Mouse (Mus musculus) gastrocnemius, postnatal 25 days (tissue): ENCODE measurements around the gene Gm20388. TPM values are rescaled to one million over a fixed set of nuclear protein-coding genes. Genes with fewer than 3 reads are reported as not detected.

Source experiments
- DNase-seq: peaks from one replicate; pipeline ENCODE4 v3.0.0; 2022
- total RNA-seq, 2 experiments: library from RNA; stranded (reverse); gene quantifications; 1 replicate in 1 of 2; 2 replicates in 1 of 2; pipeline ENCODE4 v1.2.3; 2021

The Gm20388 gene
- total RNA-seq, 2 experiments from 2014 or later, result 6.7 TPM; not detected in 1

DNA sequence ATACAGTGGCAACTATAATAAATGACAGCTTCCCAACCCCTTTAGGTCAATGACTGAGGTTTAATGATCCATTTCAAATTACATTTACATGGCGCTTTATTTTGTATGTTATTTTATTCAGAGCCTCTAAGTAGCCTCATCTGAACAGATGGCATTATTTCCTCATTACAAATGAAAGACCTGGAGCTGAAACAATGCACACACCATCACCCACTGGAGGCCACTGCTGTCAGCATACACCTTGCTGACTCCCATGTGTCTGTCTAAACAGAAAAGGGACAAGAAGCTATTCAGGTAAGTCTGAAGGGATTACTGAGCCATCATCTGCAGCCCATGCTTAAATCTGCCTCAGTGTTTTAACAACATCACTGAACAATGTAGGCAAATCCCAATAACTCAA, 3024.5 kb downstream of the Gm20388 start:
- DNase-seq, result no peak

DNA sequence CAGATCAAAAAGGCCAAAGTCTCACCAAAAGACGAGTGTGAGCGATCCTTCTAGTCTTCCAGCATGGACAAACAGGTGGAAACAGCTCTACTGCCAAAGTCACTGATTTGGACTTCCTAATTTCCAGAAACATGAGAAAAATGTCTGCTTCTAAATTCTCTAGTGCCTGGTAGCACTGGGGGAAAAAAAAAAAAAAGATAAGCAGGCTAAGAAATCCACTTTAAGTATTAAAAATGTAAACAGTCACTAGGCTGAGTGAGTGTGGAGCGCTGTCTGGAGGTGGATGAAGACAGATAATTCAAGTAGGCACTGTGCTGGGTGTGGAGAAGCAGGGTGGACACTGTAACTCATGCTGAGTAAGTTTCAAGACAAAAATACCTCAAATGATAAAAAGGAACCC, 3025.3 kb downstream of the Gm20388 start:
- DNase-seq, result no peak

DNA sequence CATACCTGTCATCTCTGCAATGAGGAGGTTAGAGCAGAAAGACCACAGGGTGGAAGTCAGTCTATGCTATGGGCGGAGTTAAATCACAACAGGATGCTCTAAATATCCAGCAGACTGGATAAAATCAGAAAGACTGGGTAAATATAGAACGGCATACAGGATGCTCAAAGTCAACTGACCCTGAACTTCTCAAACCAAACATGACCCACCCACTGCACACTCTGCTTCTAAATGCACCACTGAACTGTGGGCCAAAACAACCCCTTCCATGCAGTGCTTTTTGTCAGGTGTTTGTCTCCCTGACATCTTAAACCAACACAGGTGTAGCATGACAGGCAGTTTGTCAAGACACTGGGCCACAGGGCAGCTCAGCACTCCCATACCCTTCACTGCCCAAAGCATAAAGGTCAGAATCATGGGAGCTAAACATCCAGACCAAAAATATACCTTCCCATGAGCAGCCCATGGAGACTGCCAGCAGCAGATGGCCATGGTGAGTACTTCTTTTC, 3027.0 kb downstream of the Gm20388 start:
- no peak for DNase-seq

DNA sequence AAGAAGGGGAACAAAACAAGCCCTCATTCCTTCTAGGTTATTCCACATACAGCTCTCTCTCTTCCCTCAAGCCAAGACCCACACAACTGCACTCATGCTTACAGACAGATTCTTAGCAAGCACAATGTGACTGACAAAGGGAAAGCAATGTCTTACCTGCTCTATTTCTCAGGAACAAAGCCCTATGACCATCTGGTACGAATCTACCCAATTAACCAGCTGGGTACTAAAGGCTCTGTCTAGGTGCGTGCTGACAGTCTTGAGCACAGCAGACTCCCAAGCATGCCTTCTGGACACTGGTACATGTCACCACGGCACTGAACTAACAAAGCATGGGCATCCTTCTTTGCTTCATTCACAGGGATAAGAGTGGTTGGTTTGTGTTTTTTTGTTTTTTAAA, 3027.5 kb downstream of the Gm20388 start:
- DNase-seq, result no peak

DNA sequence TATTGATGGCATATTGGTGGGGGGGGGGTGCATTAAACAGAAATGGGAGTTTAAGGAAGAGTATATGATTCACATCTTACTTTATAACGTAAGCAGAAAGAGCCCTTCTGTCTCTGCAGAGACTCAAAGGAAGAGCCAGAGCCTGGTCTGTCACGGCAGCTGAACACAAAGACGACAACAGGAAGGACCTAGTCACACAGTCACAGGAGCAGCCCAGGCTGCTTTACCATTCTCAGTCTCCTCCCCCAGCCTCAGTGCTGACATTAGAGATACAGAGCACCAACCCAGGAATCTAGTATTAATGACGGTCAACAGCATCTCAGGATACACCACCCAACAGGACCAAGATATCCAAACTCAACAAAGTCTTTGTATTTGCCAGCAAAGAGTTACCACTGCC, 3027.9 kb downstream of the Gm20388 start:
- no peak for DNase-seq

DNA sequence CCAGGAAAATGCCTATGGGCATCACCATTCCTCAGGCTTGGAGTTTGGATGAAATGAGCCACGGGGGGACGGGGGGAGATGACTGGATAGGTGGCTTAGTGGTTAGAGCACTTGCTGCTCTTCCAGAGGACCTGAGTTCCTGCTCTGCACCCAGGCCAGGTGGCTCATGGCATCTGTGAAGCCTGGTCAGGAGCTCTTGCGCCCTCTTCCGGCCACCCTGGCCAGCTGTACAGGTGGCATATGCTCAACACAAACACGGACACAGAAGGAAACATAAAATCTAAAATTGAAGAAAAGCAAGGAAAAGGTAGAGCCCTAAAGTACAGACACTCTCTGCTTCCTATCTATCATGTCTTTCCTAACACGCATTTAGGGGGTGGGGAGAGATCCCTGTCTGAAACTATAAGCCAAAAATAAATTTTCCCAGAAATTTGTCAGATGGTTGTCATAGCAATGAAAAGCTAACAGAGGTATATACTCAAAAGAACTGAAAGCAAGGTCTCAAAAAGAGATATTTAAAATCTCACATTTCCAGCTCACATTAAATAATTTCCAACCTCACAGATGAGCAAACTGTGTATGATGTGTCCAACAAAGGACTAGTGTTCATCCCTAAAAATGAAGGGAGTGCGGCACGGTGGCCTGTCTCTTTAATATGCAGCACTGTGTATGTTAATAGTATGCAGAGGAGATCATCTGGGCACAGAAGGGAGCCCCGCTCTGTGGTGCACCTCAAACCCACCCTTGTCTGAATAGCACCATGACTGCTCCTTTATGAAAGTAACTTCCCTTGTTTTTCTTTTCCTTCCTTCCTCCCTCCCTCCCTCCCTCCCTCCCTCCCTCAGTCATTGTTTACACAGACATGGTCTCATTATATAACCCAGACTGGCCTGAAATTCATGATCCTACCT, 3032.4 kb downstream of the Gm20388 start:
- no peak for DNase-seq

DNA sequence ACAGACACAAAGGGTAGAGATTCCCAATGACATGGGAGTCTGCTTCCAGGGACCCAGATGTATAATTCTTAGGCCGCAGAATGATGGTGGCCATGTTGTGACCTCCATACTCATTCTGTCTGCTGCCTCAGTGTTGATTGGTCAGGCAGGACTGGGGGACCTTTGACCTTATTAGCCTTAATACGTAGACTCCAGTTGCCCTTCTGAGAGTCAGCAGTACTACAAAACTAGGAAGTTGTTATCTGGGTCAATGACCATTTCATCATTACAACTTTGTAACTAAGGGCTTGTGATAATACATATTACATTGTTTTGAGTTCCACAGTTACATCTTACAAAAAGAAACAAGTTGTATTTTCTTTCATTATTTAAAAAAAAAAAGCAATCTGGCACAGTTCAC, 3035.1 kb downstream of the Gm20388 start:
- DNase-seq, result no peak

DNA sequence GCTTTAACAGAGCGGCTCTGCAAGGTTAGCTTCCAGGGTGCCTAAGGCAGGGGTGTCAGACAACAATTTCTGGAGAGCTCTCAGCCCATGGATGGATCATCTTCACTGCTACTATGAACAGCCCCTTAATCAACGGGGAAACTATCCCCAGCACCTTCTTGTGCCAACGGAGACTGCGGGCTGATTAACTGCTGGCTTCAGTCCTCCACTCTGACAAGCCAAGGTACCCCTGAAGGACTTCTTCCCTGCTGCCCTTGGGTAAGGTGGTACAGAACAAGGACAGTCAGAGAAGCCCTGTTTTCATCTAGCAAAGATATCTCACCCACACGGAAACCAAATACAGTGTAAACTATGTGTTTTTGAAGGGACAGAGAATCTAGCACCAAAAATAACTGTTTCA, 3039.1 kb downstream of the Gm20388 start:
- no peak for DNase-seq

DNA sequence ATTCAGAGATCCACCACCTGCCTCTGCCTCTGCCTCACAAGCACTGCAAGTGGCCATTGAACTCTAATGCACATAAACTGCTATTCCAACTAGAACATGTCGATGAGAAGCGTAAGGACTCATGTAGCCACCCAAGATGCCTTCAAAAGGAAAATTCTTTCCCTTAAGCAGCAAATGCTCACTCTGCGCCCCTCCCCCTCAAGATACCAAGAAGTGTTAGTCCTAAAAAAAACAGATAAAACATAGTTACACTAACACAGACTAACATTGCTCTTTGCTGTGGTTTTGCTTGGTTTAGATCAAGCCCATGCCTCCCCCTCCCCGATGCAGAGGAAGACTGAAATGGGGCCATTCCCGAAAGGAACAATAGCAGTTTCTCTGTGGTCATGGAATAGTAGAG, 3040.8 kb downstream of the Gm20388 start:
- DNase-seq, result no peak

DNA sequence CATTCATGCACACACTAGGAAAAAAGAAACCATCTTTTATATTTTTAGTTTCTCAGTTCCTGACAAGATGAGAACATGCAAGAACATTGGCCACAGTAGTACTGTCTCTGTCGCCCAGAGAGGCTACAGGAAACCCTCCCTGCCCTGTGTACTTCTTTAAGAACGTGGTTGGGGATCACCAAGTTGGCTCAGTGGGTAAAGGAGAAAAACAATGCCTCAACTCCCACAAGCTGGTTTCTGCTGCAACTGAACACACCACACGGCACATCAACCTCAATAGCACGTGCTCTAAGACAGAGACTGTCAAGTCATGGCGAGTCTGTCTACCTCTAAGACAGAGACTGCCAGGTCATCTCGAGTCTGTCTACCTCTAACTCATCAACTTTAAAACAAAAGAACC, 3042.4 kb downstream of the Gm20388 start:
- DNase-seq, result no peak

DNA sequence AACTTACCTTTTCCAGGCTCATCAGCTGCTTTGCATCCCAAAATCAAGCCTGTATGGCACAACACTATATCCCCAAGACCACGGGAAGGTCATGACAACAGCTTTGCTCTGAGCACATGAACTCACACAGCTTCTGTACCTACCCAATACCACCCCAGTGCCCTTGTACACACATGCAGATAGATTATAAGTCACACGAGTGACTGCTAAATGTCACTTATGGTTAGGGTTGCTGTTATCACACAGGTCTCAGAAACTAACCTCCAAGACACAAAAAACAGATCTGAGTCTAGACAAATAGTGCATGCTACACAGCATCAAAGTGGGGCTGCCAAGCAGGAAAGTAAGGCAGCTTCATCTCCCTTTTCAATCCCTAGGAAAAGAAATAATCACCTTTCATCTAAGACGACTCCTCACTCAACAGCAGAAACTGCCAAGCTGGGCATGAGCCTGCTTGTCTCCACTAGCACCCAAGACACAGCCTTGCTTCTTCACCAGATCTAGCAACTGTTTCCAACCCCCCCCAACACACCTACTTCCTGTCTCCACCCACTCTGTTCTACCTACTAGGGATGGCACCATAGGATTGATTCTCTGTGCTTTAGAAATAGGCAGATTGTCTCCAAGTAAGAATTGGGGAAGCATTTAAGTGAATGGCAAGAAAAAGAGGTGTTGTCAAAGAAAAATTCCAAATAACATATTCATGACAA, 3043.6 kb downstream of the Gm20388 start:
- no peak for DNase-seq

DNA sequence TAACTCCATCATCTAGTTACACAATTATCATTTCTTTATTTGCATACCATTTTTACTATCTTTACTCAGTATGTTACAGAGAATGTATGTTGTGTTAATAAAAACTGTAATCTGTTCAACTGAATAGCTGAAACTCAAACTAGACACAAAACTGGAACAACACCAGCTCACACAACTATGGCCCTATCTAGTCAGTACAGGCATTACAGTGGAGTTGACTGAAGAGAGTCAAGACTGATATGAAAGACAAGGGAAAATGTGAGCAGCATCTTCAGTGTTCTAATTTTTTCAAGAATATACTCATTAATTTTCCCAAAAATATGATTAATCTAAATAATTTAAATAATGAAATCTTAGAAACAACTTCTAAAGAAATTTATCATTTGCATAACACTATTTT, 3044.6 kb downstream of the Gm20388 start:
- DNase-seq, result no peak

DNA sequence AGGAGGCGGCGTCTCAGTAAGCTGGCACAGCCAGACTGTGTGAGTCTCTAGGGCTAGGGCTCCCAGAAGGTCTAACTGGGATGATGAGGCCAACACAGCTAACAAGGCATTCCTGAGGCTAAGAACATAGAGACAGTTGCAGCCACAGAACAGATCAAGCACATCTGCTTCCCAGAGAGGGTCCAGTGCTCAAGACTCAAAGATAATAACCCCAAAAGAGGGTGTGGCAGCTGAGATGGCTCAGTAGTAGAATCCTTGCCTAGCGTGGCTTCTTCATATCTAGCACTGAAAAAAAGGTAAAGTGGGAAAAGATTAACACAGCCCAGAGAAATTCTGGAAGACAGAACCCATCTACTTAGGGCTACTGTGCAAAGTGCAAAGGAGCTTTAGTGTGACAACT, 3045.4 kb downstream of the Gm20388 start:
- no peak for DNase-seq

DNA sequence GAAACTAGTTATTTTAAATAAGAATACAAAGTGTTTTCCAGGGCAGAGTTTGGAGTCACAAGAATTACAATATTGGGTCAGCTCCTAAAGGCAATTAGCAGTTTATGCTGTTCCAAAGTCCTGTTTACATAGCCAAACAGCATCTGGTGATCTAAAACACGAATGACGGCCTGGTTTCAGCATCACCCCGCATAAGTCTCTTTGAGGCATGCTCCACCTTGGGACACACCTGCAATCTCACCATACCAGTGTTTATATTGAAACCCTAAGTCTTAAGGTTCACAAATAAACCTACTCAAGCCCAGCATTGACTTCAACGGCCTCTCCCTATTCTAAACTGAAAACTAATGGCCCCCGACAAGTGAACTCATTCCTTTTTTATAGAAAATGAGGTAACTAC, 3049.7 kb downstream of the Gm20388 start:
- DNase-seq, result no peak

DNA sequence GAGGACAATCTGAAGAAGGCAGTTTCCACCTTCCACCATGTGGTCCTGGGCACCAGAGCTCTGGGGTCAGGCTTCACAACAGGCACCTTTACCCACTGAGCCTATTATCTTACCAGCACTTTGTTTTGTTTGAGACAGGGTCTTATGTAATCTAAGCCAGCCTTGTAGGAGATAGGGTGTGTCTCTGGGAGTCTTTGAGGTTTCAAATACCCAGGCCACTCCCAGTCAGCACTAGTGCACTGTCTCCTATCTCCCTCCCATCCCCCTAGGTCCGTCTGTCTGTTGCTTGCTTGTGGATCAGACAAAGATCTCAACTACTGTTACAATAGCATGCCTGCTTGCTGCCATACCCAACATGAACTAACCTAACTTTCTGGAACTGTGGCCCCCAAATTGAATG, 3050.3 kb downstream of the Gm20388 start:
- no peak for DNase-seq

DNA sequence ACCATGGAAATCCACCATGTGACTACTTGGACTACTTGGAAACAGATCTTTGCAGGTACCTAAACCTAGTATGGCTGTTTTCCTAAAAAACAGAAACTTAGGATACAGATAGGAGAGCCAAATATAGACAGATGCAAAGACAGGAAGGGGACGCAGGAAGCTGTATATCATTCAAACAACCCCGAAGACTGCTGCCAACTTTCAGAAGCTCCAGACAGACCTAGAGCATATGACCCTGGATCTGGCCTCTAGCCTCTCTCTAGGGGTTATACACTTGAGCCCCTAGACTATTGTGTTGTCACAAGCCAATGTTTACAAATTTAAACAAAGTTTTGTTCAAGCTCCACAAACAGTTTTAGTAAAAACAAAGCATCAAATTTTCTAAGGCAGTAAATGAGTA, 3050.8 kb downstream of the Gm20388 start:
- no peak for DNase-seq

DNA sequence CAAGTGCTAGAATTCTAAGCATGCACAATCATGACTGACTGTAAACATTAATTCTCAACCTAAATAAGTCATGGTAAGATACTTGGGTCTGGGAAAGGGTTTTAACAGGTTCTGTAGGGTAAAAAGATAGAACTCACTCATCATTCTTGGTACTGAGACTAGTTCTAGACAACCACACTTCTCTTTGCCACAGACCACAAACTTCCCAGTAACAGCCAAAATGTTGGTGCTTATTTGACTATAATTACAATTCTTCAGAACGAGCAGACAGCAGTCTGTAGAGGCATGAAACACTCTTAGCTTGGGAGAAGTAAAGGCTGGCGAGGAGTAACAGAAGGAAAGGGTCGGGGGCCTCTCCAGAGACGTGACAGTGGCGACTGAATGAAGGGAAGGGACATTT, 3051.4 kb downstream of the Gm20388 start:
- DNase-seq, result no peak

DNA sequence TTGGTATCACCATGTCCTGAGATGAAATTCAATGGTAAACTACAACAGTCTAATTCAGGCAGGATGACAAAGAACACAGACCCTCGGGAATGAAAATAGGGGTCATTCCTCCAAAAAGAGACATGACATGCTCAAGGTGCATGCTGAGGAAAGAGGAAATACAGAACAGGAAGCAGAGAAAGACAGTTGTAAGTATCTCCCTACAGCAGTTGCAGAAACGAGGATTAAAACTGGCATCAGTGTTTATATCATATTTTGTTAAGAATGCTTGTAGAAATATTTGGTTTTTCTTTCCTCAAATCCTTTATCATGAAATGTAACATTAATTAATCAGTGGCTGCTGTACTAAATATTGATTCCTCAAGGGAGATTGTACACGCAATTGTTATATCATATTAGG, 3056.0 kb downstream of the Gm20388 start:
- no peak for DNase-seq

DNA sequence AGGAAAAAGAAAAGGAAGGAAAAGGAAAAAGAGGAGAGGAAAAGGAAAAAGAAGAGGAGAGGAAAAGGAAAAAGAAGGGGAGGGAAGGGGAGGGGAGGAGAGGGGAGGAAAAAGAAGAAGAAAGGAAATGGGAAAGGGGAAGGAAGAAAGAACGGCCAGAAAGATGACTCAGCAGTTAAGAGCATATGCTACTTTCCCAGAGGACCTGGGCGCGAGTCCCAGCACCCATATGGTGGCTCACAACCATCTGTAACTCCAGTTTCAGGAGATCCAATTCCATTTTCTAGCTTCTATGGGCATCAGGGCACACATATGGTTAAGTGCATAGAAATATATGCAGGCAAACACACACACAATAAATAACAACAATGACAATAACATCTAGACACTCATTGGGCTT, 3057.5 kb downstream of the Gm20388 start:
- no peak for DNase-seq

DNA sequence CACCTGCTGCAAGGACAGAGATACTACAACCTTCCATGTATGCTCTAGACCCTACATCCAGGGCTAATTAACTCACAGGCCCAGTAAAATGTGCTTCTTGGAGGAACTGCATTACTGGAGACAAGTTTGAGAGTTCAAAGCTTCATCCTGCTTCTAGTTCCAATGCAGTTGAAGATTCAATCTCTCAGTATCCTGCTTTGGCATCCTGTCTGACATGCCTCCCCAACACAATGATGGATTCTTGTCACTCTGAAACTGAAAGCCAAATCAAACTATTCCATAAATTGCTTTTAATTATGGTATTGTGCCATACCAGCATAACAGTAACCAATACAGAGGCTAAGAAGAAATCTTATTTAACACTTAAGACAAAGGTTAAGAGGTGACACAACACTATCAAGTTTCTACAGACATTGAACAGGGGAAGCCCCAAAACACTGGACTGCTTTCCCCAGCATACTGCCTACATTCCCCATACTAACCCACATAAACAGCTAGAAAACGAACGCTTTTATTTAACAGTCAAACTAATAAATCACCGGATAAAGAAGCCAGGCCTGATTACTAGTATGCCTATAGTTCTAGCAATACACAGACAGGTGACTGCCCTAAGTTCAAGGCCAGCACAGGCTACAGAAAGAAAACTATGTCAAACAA, 3059.5 kb downstream of the Gm20388 start:
- no peak for DNase-seq

DNA sequence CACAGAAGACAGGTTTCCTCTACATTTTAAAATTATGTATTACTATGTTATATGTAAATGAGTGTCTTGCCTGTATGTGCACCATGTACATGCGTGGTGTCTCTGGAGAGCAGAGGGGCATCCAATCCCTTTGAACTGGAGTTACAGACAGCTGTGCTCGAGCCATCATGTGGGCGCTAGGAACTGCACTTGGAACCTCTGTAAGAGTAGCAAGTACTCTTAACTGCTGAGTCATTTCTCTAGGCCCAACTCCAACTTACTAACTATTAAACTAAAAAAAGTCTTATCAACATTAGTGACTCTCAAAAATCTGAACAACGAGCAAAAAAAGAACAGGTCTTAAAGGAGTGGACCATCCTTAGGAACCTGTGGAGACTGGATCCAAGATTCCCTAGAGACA, 3065.4 kb downstream of the Gm20388 start:
- DNase-seq, result no peak

DNA sequence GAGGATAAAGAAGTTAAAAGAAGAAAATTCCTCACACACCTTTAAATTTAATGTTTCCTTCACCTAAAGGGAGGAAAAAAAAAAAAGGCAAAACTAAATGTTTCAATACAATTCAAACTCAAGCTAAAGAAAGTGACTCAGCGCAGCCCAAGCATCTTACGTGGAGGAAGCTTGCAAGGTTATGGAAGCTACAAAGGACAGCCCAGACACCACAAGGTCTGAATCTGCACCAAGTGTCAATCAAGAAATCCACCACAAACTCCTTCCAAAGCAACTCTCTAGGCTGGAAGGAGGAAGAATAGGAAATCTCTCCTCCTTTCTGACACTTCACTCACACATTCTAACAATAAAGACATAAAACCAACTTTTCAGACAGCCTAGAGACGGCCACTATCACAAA, 3068.8 kb downstream of the Gm20388 start:
- DNase-seq, result no peak
